Mouse (Mus musculus): ENCODE measurements at regions not wholly inside any gene's neighbourhood (a gene's known extent, or its start where the extent isn't known, plus 50 kb on each side); places are given as distances from the start of the nearest gene placed in this dataset.
A peak's percentile ranks its signal among the peaks of the same experiment; 100 is the strongest.

- no peak for DNase-seq (ENCODE audit: low spot score in 2 of 2)
Observed at GRCm38 (mm10) chr9:8443315-8443714, 100.6 kb upstream of the Trpc6 start.

GRCm38 (mm10) chr9:8451471-8451870 is 92.5 kb upstream of the Trpc6 start:
- DNase-seq (ENCODE audit: low spot score in 2 of 2), result no peak

- no peak for DNase-seq (ENCODE audit: low spot score in 2 of 2)
Observed at GRCm38 (mm10) chr9:8453591-8453990, 90.4 kb upstream of the Trpc6 start.

- peak in 1 of 2 experiments; percentile 27 for DNase-seq (ENCODE audit: low spot score in 2 of 2)
Observed at GRCm38 (mm10) chr9:8454557-8454956, 89.4 kb upstream of the Trpc6 start.

DNA sequence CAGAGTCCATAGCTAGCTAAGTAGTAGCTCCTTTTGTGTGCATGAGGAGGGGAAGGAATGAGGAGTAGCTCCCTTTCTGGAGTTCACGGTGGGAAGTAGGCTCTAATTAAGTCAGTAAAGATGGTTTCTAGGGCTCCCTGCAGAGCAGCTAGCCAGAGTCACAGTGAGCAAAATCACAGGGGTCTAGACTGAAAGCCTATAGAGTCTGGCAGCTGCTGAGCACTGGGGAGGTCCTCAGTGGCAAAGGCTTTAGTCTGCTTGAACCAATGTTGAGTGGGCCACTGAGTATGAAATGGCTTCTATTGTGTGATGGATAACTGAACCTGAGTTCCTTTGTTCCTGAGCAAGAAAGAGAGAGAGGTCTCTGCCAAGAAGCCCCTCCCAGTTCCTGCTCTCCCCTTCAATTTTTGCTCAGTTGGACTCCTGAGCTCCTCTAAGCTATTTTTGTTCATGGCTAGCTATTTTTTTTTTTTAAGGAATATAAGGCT is 84.8 kb upstream of the Trpc6 start:
- no peak for DNase-seq (ENCODE audit: low spot score in 2 of 2)

DNA sequence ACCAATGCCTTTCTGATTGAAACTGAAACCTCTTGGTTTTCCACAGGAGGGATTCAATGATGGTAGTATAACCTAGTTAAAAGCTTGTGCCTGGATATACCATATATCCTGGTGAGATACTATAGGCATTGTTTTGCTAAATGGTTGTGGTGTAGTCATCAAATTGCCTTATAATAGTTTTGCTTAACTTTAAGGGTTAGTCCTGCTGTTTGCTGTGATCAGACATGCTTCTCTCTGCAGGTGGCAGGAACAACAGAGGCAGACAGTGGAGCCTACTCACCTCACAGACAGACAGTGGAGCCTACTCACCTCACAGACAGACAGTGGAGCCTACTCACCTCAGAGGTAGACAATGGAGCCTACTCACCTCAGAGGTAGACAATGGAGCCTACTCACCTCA is 82.2 kb upstream of the Trpc6 start:
- no peak for DNase-seq (ENCODE audit: low spot score in 2 of 2)

DNA sequence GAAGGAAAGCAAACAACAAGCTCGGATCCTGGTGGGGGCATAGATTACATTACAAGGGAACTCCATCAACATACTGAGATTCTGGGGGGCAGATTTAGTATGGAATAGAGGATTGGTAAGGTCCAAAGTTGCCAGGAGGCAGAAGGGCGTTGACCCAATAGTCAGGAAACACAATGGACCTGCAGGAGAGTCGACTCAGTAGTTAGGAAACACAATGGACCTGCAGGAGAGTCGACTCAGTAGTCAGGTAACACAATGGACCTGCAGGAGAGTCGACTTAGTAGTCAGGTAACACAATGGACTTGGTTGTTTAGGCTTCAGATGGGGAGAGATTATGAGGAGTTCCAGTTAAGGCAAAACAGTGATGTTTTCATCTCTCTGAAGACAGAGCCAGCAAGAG is 81.1 kb upstream of the Trpc6 start:
- DNase-seq (ENCODE audit: low spot score in 2 of 2), result no peak

DNA sequence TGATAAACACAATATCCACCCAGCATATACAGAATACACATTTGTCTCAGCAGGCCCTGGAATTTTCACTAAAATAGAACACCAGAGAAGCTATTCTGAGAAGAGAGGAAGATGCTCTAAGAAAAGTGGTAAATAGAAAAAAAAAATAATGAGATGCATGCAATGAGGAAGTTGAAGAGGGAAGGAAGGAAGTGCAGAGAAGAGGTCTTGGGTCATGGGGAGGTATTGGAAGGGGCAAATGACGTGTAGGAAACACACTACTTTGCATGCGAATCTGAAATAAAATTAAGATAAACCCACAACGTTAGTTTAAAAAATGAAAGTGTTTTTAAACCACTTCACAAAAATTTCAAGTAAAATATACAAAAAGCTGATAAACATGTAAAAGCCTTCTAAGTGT is 57.4 kb upstream of the Trpc6 start:
- DNase-seq (ENCODE audit: low spot score in 2 of 2), result no peak

DNA sequence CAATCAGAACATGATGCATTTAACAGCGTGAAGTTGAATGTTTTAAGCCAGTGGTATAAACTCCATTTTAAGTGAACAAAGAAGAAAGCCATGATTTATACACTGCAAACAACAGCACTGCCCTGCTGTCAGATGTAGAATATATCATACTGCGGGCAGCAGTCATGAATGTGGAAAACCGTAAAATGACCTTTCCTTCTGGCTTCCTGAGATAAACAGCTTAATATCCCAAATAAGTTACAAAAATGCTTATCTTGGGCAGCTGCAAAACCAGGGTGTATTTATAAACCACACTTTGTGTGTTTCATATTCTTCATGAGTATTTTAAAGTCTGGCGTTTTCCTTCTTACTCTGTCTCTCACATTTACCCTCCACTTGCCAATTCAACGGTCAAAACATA is 56.1 kb upstream of the Trpc6 start:
- no peak for DNase-seq (ENCODE audit: low spot score in 2 of 2)

All from adrenal gland, adult 18-20 months (tissue).